Mouse (Mus musculus) urinary bladder, adult 2 months (tissue): ENCODE data around the gene Usp47. TPM values are rescaled to one million over a fixed set of nuclear protein-coding genes. Genes with fewer than 3 reads are reported as not detected.
A peak's percentile ranks its signal among the peaks of the same experiment; 100 is the strongest.
"Not testable (repeated sequence)": the region's sequence is repeated elsewhere in the genome, so short reads cannot be mapped to it uniquely, and the experiment has no call there.

ENCODE experiments used
- DNase-seq: peaks from one replicate; pipeline ENCODE4 v3.0.0; 2022; ENCODE audit warnings: low spot score
- polyA plus RNA-seq: library from polyadenylated mRNA; depleted of rRNA; stranded (reverse); fragments of >200 nt; gene quantifications from 2 replicates; pipeline ENCODE4 v1.2.3, GENCODE M21; 2012

The Usp47 gene
- polyA plus RNA-seq, 1 experiment, result 37.2 TPM

- DNase-seq, result no peak
Observed at GRCm38 (mm10) chr7:112040271-112040670, 17.0 kb downstream of the Usp47 start.

- no peak for DNase-seq
Observed at GRCm38 (mm10) chr7:112042758-112043157, 19.5 kb downstream of the Usp47 start.

- DNase-seq, result no peak
Observed at GRCm38 (mm10) chr7:112045249-112045648, 21.9 kb downstream of the Usp47 start.

- DNase-seq, result no peak
Observed at GRCm38 (mm10) chr7:112045794-112046388, 22.6 kb downstream of the Usp47 start.

- DNase-seq, result no peak
Observed at GRCm38 (mm10) chr7:112048643-112049042, 25.3 kb downstream of the Usp47 start.

GRCm38 (mm10) chr7:112053667-112054066 lies 30.4 kb downstream of the Usp47 start:
- DNase-seq, result no peak

GRCm38 (mm10) chr7:112055901-112056625 lies 32.8 kb downstream of the Usp47 start:
- no peak for DNase-seq

GRCm38 (mm10) chr7:112074868-112075267 lies 51.6 kb downstream of the Usp47 start:
- no peak for DNase-seq

- DNase-seq, result no peak
Observed at GRCm38 (mm10) chr7:112082636-112083035, 59.3 kb downstream of the Usp47 start.

GRCm38 (mm10) chr7:112084222-112084621 lies 60.9 kb downstream of the Usp47 start:
- no peak for DNase-seq

GRCm38 (mm10) chr7:112085062-112085461 lies 61.8 kb downstream of the Usp47 start:
- peak; percentile 80 for DNase-seq

- no peak for DNase-seq
Observed at GRCm38 (mm10) chr7:112086186-112086585, 62.9 kb downstream of the Usp47 start.

- not testable (repeated sequence) for DNase-seq
Observed at GRCm38 (mm10) chr7:112094923-112095322, 71.6 kb downstream of the Usp47 start.

GRCm38 (mm10) chr7:112100887-112101286 lies 77.6 kb downstream of the Usp47 start:
- no peak for DNase-seq

GRCm38 (mm10) chr7:112102933-112103332 lies 79.6 kb downstream of the Usp47 start:
- DNase-seq, result no peak

- DNase-seq, result no peak
Observed at GRCm38 (mm10) chr7:112103816-112104215, 80.5 kb downstream of the Usp47 start.

- DNase-seq, result no peak
Observed at GRCm38 (mm10) chr7:112108757-112109156, 85.5 kb downstream of the Usp47 start.

- no peak for DNase-seq
Observed at GRCm38 (mm10) chr7:112110638-112111372, 87.5 kb downstream of the Usp47 start.

- no peak for DNase-seq
Observed at GRCm38 (mm10) chr7:112117501-112117900, 94.2 kb downstream of the Usp47 start.

- no peak for DNase-seq
Observed at GRCm38 (mm10) chr7:112118086-112118485, 94.8 kb downstream of the Usp47 start.

GRCm38 (mm10) chr7:112119248-112119647 lies 95.9 kb downstream of the Usp47 start:
- DNase-seq, result no peak

GRCm38 (mm10) chr7:112120861-112121810 lies 97.8 kb downstream of the Usp47 start:
- no peak for DNase-seq
